Mouse (Mus musculus): ENCODE data around the gene Dscam. TPM values are rescaled to one million over a fixed set of nuclear protein-coding genes. Genes with fewer than 3 reads are reported as not detected.

The Dscam gene
- polyA plus RNA-seq, 1 experiment: not detected

DNA sequence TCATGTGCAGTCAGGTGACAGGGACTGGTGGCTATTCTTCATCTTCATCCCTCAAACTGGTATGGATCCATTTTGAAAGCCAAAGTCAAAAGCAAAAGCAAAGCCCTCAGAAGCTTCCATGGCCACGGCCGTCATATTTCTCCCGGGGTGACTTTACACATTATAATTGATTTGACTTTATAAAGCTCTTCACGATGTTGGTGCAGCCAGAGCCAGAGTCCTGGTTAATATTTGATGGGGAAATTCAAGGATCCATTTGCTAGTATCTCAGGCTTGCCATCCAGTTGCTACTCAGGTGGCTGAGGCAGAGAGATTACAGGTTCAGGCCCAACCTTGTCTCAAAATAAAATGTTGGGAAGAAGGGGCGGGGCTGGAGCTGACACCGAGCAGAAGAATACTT, 238.3 kb downstream of the Dscam start:
- Histone ChIP-seq H3K27ac (ENCODE audit: insufficient read depth, low read depth, low read length) (no peak overlapping the region), H3K4me1 (ENCODE audit: control insufficient read depth, insufficient read depth, low read length) (0 out of 2 replicates have a peak, but pooled peaks cover 2% of the 10 kb centered on the region)
- TF ChIP-seq POLR2A (IDR thresholded peaks at IDR 0.05; ENCODE audit: borderline replicate concordance, low read depth, low read length): no peak

GRCm38 (mm10) chr16:96931771-96932170, 238.8 kb downstream of the Dscam start:
- Histone ChIP-seq H3K4me3 (ENCODE audit: insufficient read depth, low read length) (no peak overlapping the region), H3K27ac (ENCODE audit: insufficient read depth, low read depth, low read length) (no peak overlapping the region), H3K4me1 (ENCODE audit: control insufficient read depth, insufficient read depth, low read length) (0 out of 2 replicates have a peak, but pooled peaks cover 2% of the 10 kb centered on the region)
- TF ChIP-seq POLR2A (IDR thresholded peaks at IDR 0.05; ENCODE audit: borderline replicate concordance, low read depth, low read length): no peak
- TF ChIP-seq CTCF (IDR thresholded peaks at IDR 0.05; ENCODE audit: low read depth, low read length): no peak

More for the DNA sequence above, 238.3 kb downstream of the Dscam start:
- no peak overlapping the region for H3K4me3 ChIP-seq (ENCODE audit: insufficient read depth, low read length)

GRCm38 (mm10) chr16:96928011-96928410, 242.5 kb downstream of the Dscam start:
- 0 out of 2 replicates have a peak, but pooled peaks cover 2% of the 10 kb centered on the region for H3K4me1 ChIP-seq (ENCODE audit: control insufficient read depth, insufficient read depth, low read length)
- H3K27ac ChIP-seq (ENCODE audit: insufficient read depth, low read depth, low read length): no peak overlapping the region
- H3K4me3 ChIP-seq (ENCODE audit: insufficient read depth, low read length): no peak overlapping the region
- no peak for TF ChIP-seq CTCF (IDR thresholded peaks at IDR 0.05; ENCODE audit: low read depth, low read length)

DNA sequence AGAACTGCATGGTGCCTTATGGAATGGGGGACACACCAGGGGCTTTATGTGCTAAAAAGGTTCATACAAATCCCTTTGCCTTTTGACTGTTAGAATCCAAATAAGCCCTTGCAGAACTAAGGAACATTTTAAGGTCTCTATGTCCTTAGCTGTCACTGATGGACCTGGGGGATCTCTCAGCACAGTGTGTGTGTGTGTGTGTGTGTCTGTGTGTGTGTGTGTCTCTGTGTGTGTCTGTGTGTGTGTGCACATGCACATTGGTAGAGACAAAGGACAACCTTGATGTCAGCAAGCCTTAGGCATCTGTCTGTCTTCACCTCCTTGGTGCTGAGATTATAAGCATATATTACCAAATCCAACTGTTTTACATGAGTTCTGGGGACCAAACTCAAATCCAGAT, 243.1 kb downstream of the Dscam start:
- TF ChIP-seq CTCF (IDR thresholded peaks at IDR 0.05; ENCODE audit: low read depth, low read length): no peak
- no peak for TF ChIP-seq POLR2A (IDR thresholded peaks at IDR 0.05; ENCODE audit: borderline replicate concordance, low read depth, low read length)
- H3K4me3 ChIP-seq (ENCODE audit: insufficient read depth, low read length): no peak overlapping the region
- no peak overlapping the region for H3K27ac ChIP-seq (ENCODE audit: insufficient read depth, low read depth, low read length)
- H3K4me1 ChIP-seq (ENCODE audit: control insufficient read depth, insufficient read depth, low read length): no peaks in the 10 kb centered on the region

GRCm38 (mm10) chr16:96926977-96927376, 243.6 kb downstream of the Dscam start:
- H3K4me1 ChIP-seq (ENCODE audit: control insufficient read depth, insufficient read depth, low read length): no peaks in the 10 kb centered on the region
- no peak overlapping the region for H3K4me3 ChIP-seq (ENCODE audit: insufficient read depth, low read length)
- TF ChIP-seq POLR2A (IDR thresholded peaks at IDR 0.05; ENCODE audit: borderline replicate concordance, low read depth, low read length): no peak
- no peak for TF ChIP-seq CTCF (IDR thresholded peaks at IDR 0.05; ENCODE audit: low read depth, low read length)
- H3K27ac ChIP-seq (ENCODE audit: insufficient read depth, low read depth, low read length): no peak overlapping the region

GRCm38 (mm10) chr16:96923941-96924340, 246.6 kb downstream of the Dscam start:
- no peaks in the 10 kb centered on the region for H3K4me1 ChIP-seq (ENCODE audit: control insufficient read depth, insufficient read depth, low read length)
- no peak for TF ChIP-seq POLR2A (IDR thresholded peaks at IDR 0.05; ENCODE audit: borderline replicate concordance, low read depth, low read length)
- no peak for TF ChIP-seq CTCF (IDR thresholded peaks at IDR 0.05; ENCODE audit: low read depth, low read length)
- H3K4me3 ChIP-seq (ENCODE audit: insufficient read depth, low read length): no peak overlapping the region
- no peak overlapping the region for H3K27ac ChIP-seq (ENCODE audit: insufficient read depth, low read depth, low read length)

GRCm38 (mm10) chr16:96914495-96914894, 256.1 kb downstream of the Dscam start:
- TF ChIP-seq POLR2A (IDR thresholded peaks at IDR 0.05; ENCODE audit: borderline replicate concordance, low read depth, low read length) (no peak), CTCF (IDR thresholded peaks at IDR 0.05; ENCODE audit: low read depth, low read length) (no peak)
- H3K27ac ChIP-seq (ENCODE audit: insufficient read depth, low read depth, low read length): no peak overlapping the region
- H3K4me3 ChIP-seq (ENCODE audit: insufficient read depth, low read length): no peak overlapping the region
- peaks cover 17% of the 10 kb centered on the region for H3K4me1 ChIP-seq (ENCODE audit: control insufficient read depth, insufficient read depth, low read length)

DNA sequence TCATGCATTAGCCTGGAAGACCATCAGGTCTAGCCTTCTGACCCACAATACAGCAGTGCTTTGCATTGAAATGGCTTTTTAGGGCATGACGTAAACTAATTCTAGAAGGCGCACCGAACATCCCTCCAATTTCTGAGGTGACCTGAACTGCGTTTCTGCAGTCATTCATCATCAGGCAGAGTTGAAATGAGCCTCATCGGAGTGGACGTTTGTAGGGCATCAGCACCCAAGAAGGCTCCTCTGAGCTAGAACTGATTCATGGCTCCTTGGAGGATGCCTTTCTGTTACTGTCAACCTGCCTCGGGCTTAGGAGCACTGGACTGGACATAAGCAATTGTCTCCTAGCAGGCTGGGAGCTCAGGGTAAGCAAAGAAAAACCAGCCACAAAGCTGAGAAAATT, 257.7 kb downstream of the Dscam start:
- TF ChIP-seq POLR2A (IDR thresholded peaks at IDR 0.05; ENCODE audit: borderline replicate concordance, low read depth, low read length) (no peak), CTCF (IDR thresholded peaks at IDR 0.05; ENCODE audit: low read depth, low read length) (no peak)
- Histone ChIP-seq H3K27ac (ENCODE audit: insufficient read depth, low read depth, low read length) (no peak overlapping the region), H3K4me3 (ENCODE audit: insufficient read depth, low read length) (no peak overlapping the region), H3K4me1 (ENCODE audit: control insufficient read depth, insufficient read depth, low read length) (peaks cover 17% of the 10 kb centered on the region)

GRCm38 (mm10) chr16:96912103-96912502, 258.4 kb downstream of the Dscam start:
- no peak overlapping the region for H3K27ac ChIP-seq (ENCODE audit: insufficient read depth, low read depth, low read length)
- H3K4me3 ChIP-seq (ENCODE audit: insufficient read depth, low read length): no peak overlapping the region
- TF ChIP-seq CTCF (IDR thresholded peaks at IDR 0.05; ENCODE audit: low read depth, low read length) (no peak), POLR2A (IDR thresholded peaks at IDR 0.05; ENCODE audit: borderline replicate concordance, low read depth, low read length) (no peak)
- H3K4me1 ChIP-seq (ENCODE audit: control insufficient read depth, insufficient read depth, low read length): peaks cover 17% of the 10 kb centered on the region

GRCm38 (mm10) chr16:96910405-96911164, 260.0 kb downstream of the Dscam start:
- Histone ChIP-seq H3K4me1 (ENCODE audit: control insufficient read depth, insufficient read depth, low read length) (peaks cover 17% of the 10 kb centered on the region), H3K27ac (ENCODE audit: insufficient read depth, low read depth, low read length) (peak overlapping the region; percentile 25; the same call in 1 of the 2 replicates), H3K4me3 (ENCODE audit: insufficient read depth, low read length) (no peak overlapping the region)
- TF ChIP-seq CTCF (IDR thresholded peaks at IDR 0.05; ENCODE audit: low read depth, low read length): no peak
- no peak for TF ChIP-seq POLR2A (IDR thresholded peaks at IDR 0.05; ENCODE audit: borderline replicate concordance, low read depth, low read length)
